Mouse (Mus musculus) heart, embryonic 11.5 days (tissue): ENCODE data around the gene Gabrb1. TPM values are rescaled to one million over a fixed set of nuclear protein-coding genes. Genes with fewer than 3 reads are reported as not detected.

ENCODE experiments used
- ATAC-seq: fragments of 200-750 bp; cut with Nextera tagmentation; replicated peaks from 2 replicates; pipeline ENCODE4 v1.8.0; 2017; ENCODE audit warnings: moderate library complexity; ENCODE audit not compliant: insufficient number of reproducible peaks, low FRiP score, low TSS enrichment
- H3K27ac ChIP-seq: fragments of 300-500 bp; sonication (generic); 2 replicates; pipeline ENCODE4 v1.5.1; 2014; ENCODE audit warnings: mild to moderate bottlenecking, low read depth, low read length
- H3K27me3 ChIP-seq: fragments of 300-500 bp; sonication (generic); 2 replicates; pipeline ENCODE4 v1.6.1; 2014; ENCODE audit warnings: mild to moderate bottlenecking, low read length, mixed read lengths; ENCODE audit not compliant: control insufficient read depth, insufficient read depth
- H3K36me3 ChIP-seq: fragments of 300-500 bp; sonication (generic); 2 replicates; pipeline ENCODE4 v1.6.1; 2014; ENCODE audit warnings: mild to moderate bottlenecking, low read length, moderate library complexity, mixed read lengths; ENCODE audit not compliant: control insufficient read depth, insufficient read depth
- H3K4me1 ChIP-seq: fragments of 300-500 bp; sonication (generic); 2 replicates; pipeline ENCODE4 v1.6.1; 2014; ENCODE audit warnings: low read length; ENCODE audit not compliant: control insufficient read depth, insufficient read depth
- H3K4me2 ChIP-seq: fragments of 300-500 bp; sonication (generic); 2 replicates; pipeline ENCODE4 v1.6.1; 2014; ENCODE audit warnings: mild to moderate bottlenecking, moderate library complexity
- H3K4me3 ChIP-seq: fragments of 300-500 bp; sonication (generic); 2 replicates; pipeline ENCODE4 v1.5.1; 2014; ENCODE audit warnings: low read depth, low read length
- H3K9ac ChIP-seq: fragments of 300-500 bp; sonication (generic); 2 replicates; pipeline ENCODE4 v1.6.1; 2014; ENCODE audit warnings: mild to moderate bottlenecking, low read depth, low read length, moderate library complexity
- H3K9me3 ChIP-seq: fragments of 300-500 bp; sonication (generic); replicated peaks from 2 replicates; pipeline ENCODE4 v1.6.1; 2016; ENCODE audit warnings: low read length; ENCODE audit not compliant: control insufficient read depth
- WGBS: fragments of 180-500 bp; shearing (Covaris S2); extraction: QIAGEN DNeasy Blood & Tissue Kit; methylation state at CpG from one replicate; pipeline ENCODE4 v1.1.7; 2014; ENCODE audit not compliant: insufficient replicate concordance; 5-methylcytosine and 5-hydroxymethylcytosine counted together
- polyA plus RNA-seq: library from polyadenylated mRNA; unstranded; fragments of >200 nt; fragmentation: Nextera tagmentation; extraction: Ambion mirVana; gene quantifications from 2 replicates; pipeline ENCODE4 v1.2.1, GENCODE M21; 2014

The Gabrb1 gene
- polyA plus RNA-seq, 1 experiment from 2014 or later, result 1.1 TPM

DNA sequence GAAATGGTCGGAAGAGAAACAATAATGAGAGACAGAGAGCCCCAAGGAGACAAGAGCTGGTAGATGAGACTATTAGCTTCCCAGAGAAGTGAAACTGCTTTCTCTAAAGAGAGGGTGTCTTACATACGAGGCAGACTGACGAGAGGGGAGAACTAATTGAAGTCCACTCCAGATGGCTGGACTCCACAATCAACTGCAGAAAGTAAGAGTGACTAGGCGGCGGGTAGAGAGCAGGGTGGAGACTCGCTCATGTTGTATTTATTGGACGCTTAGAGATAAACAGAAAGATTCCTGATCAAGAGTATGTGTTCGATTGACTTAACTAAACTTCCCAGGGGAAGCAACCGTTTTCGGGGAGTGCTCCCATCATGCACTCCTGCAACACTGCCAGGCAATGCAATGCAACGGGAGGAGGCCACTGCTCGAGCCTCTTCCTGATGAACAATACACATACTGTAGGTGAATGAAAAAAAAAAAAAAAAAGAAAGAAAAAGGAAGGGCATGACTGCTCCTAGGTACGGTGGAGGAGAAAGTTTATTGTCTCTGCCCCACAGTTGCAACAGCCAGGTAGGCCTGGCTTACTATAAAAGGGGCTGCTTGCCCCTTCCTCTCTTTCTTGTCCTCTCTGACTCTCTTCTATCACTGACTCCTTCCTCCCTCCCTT is 526.7 kb downstream of the Gabrb1 start:
- ATAC-seq, result no peak

DNA sequence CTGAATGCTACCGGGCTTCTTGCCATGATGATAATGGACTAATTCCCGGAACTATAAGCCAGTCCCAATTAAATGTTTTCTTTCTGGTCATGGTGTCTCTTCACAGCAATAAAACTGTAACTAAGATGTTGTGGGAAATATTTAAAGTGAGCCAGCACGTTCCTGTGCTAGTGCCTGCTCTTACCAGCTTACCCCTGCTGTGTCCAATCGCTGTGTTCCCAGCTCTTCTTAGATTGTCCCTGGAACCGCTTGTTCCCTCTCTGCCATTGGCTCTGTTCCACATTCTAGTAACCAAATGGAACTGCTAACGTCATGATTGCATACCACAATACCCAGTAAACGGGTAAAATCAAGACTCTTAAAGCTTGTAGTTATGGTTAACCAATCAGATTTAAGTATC is 533.2 kb downstream of the Gabrb1 start:
- H3K9ac ChIP-seq, result no peak overlapping the region
- H3K27ac ChIP-seq, result no peak overlapping the region
- 80% methylated on average over 7 of the region's 7 CpGs for WGBS
- no peak for ATAC-seq
- H3K4me2 ChIP-seq, result no peak overlapping the region
- no peaks in the 10 kb centered on the region for H3K4me1 ChIP-seq
- no peaks in the 10 kb centered on the region for H3K27me3 ChIP-seq
- H3K36me3 ChIP-seq, result no peaks in the 10 kb centered on the region
- H3K9me3 ChIP-seq, result no peaks in the 10 kb centered on the region
- no peak overlapping the region for H3K4me3 ChIP-seq

More for the DNA sequence above, 526.7 kb downstream of the Gabrb1 start:
- Histone ChIP-seq H3K9ac (no peak overlapping the region), H3K4me1 (peaks cover 5% of the 10 kb centered on the region; the same call in 1 of the 2 replicates), H3K27me3 (no peaks in the 10 kb centered on the region), H3K36me3 (no peaks in the 10 kb centered on the region), H3K27ac (no peak overlapping the region), H3K9me3 (no peaks in the 10 kb centered on the region), H3K4me2 (no peak overlapping the region), H3K4me3 (no peak overlapping the region)
- WGBS, result 74% methylated on average over 13 of the region's 13 CpGs

GRCm38 (mm10) chr5:72191932-72192331 is 534.0 kb downstream of the Gabrb1 start:
- Histone ChIP-seq H3K27me3 (no peaks in the 10 kb centered on the region), H3K9ac (no peak overlapping the region), H3K4me3 (no peak overlapping the region), H3K4me2 (no peak overlapping the region), H3K4me1 (no peaks in the 10 kb centered on the region), H3K9me3 (no peaks in the 10 kb centered on the region), H3K36me3 (no peaks in the 10 kb centered on the region), H3K27ac (no peak overlapping the region)
- WGBS, result 67% methylated on average over 5 of the region's 5 CpGs
- no peak for ATAC-seq

- 79% methylated on average over 1 of the region's 1 CpGs for WGBS
- Histone ChIP-seq H3K36me3 (no peaks in the 10 kb centered on the region), H3K9ac (no peak overlapping the region), H3K4me3 (no peak overlapping the region), H3K4me1 (no peaks in the 10 kb centered on the region), H3K27ac (no peak overlapping the region), H3K4me2 (no peak overlapping the region), H3K27me3 (no peaks in the 10 kb centered on the region), H3K9me3 (no peaks in the 10 kb centered on the region)
- ATAC-seq, result no peak
Measured at GRCm38 (mm10) chr5:72195442-72195841, 537.5 kb downstream of the Gabrb1 start.

Other genes starting within 250 kb of the Gabrb1 start
- 0.43 and 0.61 TPM in 2 replicates for gene Cox7b2, start 109.9 kb upstream of the Gabrb1 start, polyA plus RNA-seq
- gene Gabra4, start 195 bp downstream of the Gabrb1 start, polyA plus RNA-seq, result 4.9 and 6.7 TPM in 2 replicates